Mouse (Mus musculus): ENCODE measurements around the gene Srpx. TPM values are rescaled to one million over a fixed set of nuclear protein-coding genes. Genes with fewer than 3 reads are reported as not detected.

Gene Srpx
- polyA plus RNA-seq, 1 experiment = 9.5 TPM

Other genes starting within 250 kb of the Srpx start
- gene Sytl5, start 232.1 kb downstream of the Srpx start, polyA plus RNA-seq (2012; rRNA removed) = 0.21 and 0.41 TPM in 2 replicates
- gene Rpgr, start 99.2 kb upstream of the Srpx start, polyA plus RNA-seq (2012; rRNA removed) = 0.72 and 1.0 TPM in 2 replicates
- 22.8 and 42.0 TPM in 2 replicates for gene Otc, start 134.6 kb upstream of the Srpx start, polyA plus RNA-seq (2012; rRNA removed)

Data from large intestine, adult 2 months (tissue).